Mouse (Mus musculus) spleen, adult 2 months (tissue): ENCODE measurements at regions not wholly inside any gene's neighbourhood (a gene's known extent, or its start where the extent isn't known, plus 50 kb on each side); places are given as distances from the start of the nearest gene placed in this dataset.

Experiments
- CTCF ChIP-seq: fragments of 200-500 bp; IDR thresholded peaks from 2 replicates; pipeline ENCODE4 v1.5.1; 2011; ENCODE audit warnings: mild to moderate bottlenecking, inconsistent platforms; ENCODE audit not compliant: insufficient read depth, insufficient read length, insufficient replicate concordance; ENCODE audit errors: extremely low read depth
- POLR2A ChIP-seq: fragments of 200-500 bp; IDR thresholded peaks from 2 replicates; pipeline ENCODE4 v1.6.1; 2011; ENCODE audit warnings: low read depth, low read length, inconsistent platforms

GRCm38 (mm10) chr5:64727847-64728246, 75.3 kb upstream of the Klf3 start:
- TF ChIP-seq POLR2A = no peak
- TF ChIP-seq CTCF = no peak
